Mouse (Mus musculus) forebrain, postnatal 0 days (tissue): ENCODE measurements at regions not wholly inside any gene's neighbourhood (a gene's known extent, or its start where the extent isn't known, plus 50 kb on each side); places are given as distances from the start of the nearest gene placed in this dataset.

Source experiments
- ATAC-seq: fragments of 200-750 bp; cut with Nextera tagmentation; 2 replicates; pipeline ENCODE4 v1.8.0; 2017; ENCODE audit warnings: mild to moderate bottlenecking, moderate library complexity
- DNase-seq: peaks from one replicate; pipeline ENCODE4 v3.0.0-alpha.2; 2015
- H3K27ac ChIP-seq: fragments of 300-500 bp; sonication (generic); 2 replicates; pipeline ENCODE4 v1.5.1; 2014; ENCODE audit warnings: low read depth, mild to moderate bottlenecking, antibody characterized with exemption, low read length, moderate library complexity, mixed read lengths
- H3K27me3 ChIP-seq: fragments of 300-500 bp; sonication (generic); 2 replicates; pipeline ENCODE4 v1.6.1; 2014; ENCODE audit warnings: mild to moderate bottlenecking, low read length, mixed read lengths; ENCODE audit not compliant: insufficient read depth
- H3K36me3 ChIP-seq: fragments of 300-500 bp; sonication (generic); 2 replicates; pipeline ENCODE4 v1.6.1; 2014; ENCODE audit warnings: mild to moderate bottlenecking, moderate library complexity; ENCODE audit not compliant: insufficient read depth
- H3K4me1 ChIP-seq: fragments of 300-500 bp; sonication (generic); 2 replicates; pipeline ENCODE4 v1.6.1; 2014; ENCODE audit warnings: antibody characterized with exemption; ENCODE audit not compliant: insufficient read depth
- H3K4me2 ChIP-seq: fragments of 300-500 bp; sonication (generic); 2 replicates; pipeline ENCODE4 v1.6.1; 2014; ENCODE audit warnings: low read depth, mild to moderate bottlenecking, moderate library complexity
- H3K4me3 ChIP-seq: fragments of 300-500 bp; sonication (generic); 2 replicates; pipeline ENCODE4 v1.5.1; 2014; ENCODE audit warnings: low read depth, low read length, mixed read lengths
- H3K9ac ChIP-seq: fragments of 300-500 bp; sonication (generic); 2 replicates; pipeline ENCODE4 v1.6.1; 2014; ENCODE audit warnings: mild to moderate bottlenecking
- H3K9me3 ChIP-seq: fragments of 300-500 bp; sonication (generic); 2 replicates; pipeline ENCODE4 v1.6.1; 2016; ENCODE audit warnings: low read length
- CTCF ChIP-seq: sonication (generic); IDR thresholded peaks from 2 replicates; pipeline ENCODE4 v1.5.1; 2016; ENCODE audit warnings: antibody characterized with exemption, control low read depth, low read depth
- WGBS: fragments of 180-500 bp; shearing (Covaris S2); extraction: QIAGEN DNeasy Blood & Tissue Kit; methylation state at CpG from one replicate; pipeline ENCODE4 v1.1.7; 2014; 5-methylcytosine and 5-hydroxymethylcytosine counted together

- no peak for DNase-seq
- Histone ChIP-seq H3K9me3 (no peaks in the 10 kb centered on the region), H3K4me1 (no peaks in the 10 kb centered on the region), H3K36me3 (no peaks in the 10 kb centered on the region), H3K9ac (no peak overlapping the region), H3K4me3 (no peak overlapping the region), H3K4me2 (peak overlapping the region; percentile 20), H3K27ac (no peak overlapping the region), H3K27me3 (no peaks in the 10 kb centered on the region)
- TF ChIP-seq CTCF = no peak
- no peak for ATAC-seq
- WGBS = 17% methylated on average over 13 of the region's 13 CpGs
These were observed 254.2 kb downstream of the 3110018I06Rik start for GRCm38 (mm10) chr12:107742641-107743040.

- H3K27ac ChIP-seq = no peak overlapping the region
- no peak for DNase-seq
- H3K9me3 ChIP-seq = no peaks in the 10 kb centered on the region
- TF ChIP-seq CTCF = no peak
- H3K4me2 ChIP-seq = no peak overlapping the region
- no peaks in the 10 kb centered on the region for H3K27me3 ChIP-seq
- no peak for ATAC-seq
- H3K4me1 ChIP-seq = no peaks in the 10 kb centered on the region
- 89% methylated on average over 8 of the region's 8 CpGs for WGBS
- H3K9ac ChIP-seq = no peak overlapping the region
- H3K4me3 ChIP-seq = no peak overlapping the region
- no peaks in the 10 kb centered on the region for H3K36me3 ChIP-seq
These were observed 256.4 kb downstream of the 3110018I06Rik start for GRCm38 (mm10) chr12:107744822-107745221.

GRCm38 (mm10) chr12:107748481-107749380, 254.7 kb downstream of the Bcl11b start:
- no peak overlapping the region for H3K4me3 ChIP-seq
- no peak overlapping the region for H3K27ac ChIP-seq
- H3K9ac ChIP-seq = no peak overlapping the region
- H3K36me3 ChIP-seq = no peaks in the 10 kb centered on the region
- no peak overlapping the region for H3K4me2 ChIP-seq
- no peaks in the 10 kb centered on the region for H3K9me3 ChIP-seq
- H3K27me3 ChIP-seq = no peaks in the 10 kb centered on the region
- whole genome bisulfite sequencing = 84% methylated on average over 18 of the region's 18 CpGs
- ATAC-seq (no peak), DNase-seq (no peak)
- TF ChIP-seq CTCF = no peak
- H3K4me1 ChIP-seq = no peaks in the 10 kb centered on the region

DNA sequence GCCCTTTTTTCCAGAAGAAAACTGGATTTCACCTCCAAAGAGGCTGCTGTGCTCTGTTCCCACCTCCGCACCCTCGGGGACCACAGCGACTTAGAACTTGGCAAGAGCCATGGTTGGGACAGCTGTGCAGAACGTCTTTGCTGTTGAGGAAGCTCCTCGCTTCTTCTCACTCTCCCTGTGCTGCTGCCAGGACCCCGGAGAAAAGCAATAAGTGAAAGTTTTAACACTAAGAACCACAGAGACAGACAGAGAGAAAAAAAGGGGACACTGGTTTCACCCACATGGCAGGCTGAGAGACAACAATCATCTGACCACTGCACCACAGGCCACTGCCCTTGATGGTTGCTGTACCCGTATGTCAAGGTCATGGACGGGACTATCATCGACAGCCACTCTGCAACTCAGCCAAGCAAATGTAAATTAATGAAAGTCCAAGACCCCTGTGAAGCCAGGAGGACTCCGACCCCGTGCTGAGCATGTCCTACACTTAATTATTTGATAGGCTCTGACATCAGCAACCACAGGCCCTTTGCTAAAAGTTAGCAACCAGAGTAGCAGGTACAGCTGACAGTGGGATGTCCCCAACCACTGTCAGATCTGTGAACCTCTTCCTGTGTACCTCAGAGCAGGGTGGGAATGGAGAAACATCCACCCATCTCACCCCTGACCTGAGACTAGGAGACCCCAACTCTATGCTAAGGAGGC, 253.9 kb downstream of the Bcl11b start:
- Histone ChIP-seq H3K9me3 (no peaks in the 10 kb centered on the region), H3K27ac (no peak overlapping the region), H3K27me3 (no peaks in the 10 kb centered on the region), H3K4me3 (no peak overlapping the region), H3K9ac (no peak overlapping the region), H3K4me1 (no peaks in the 10 kb centered on the region), H3K36me3 (no peaks in the 10 kb centered on the region), H3K4me2 (no peak overlapping the region)
- ATAC-seq (no peak), DNase-seq (no peak)
- WGBS = 84% methylated on average over 11 of the region's 11 CpGs
- TF ChIP-seq CTCF = no peak

DNA sequence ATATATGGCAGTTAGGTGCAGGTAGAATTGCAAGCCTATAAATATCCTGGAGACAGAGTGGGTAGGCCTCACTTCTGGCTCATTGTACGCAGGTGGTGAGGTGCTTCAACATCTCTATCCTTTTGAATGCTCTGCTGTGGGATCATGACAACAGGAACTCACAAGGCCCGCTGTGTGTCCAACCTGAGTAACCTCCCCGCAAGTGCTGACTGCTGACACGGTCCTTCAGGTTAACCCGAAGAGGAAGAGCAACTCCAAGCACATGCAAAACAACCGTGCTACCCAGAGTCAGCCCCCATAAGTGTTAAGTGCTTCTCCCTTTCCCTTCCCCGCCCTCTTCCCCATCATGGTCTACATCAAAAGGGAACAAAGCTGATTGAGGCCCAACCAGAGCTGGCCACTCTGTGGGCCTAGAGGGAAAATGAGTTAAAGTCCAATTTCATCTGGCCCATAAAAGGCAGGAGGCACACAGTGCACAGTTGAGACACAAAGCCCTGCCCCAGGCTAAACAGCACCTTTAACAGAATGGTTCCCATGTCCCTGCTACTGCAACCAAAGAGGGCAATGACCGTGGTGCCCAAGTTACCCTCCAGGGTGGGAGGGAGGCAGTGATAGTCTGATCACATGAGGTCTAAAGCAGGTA, 253.0 kb downstream of the Bcl11b start:
- Histone ChIP-seq H3K9me3 (no peaks in the 10 kb centered on the region), H3K4me3 (no peak overlapping the region), H3K9ac (no peak overlapping the region), H3K4me1 (no peaks in the 10 kb centered on the region), H3K27ac (no peak overlapping the region), H3K27me3 (no peaks in the 10 kb centered on the region), H3K4me2 (no peak overlapping the region), H3K36me3 (no peaks in the 10 kb centered on the region)
- TF ChIP-seq CTCF = no peak
- DNase-seq (no peak), ATAC-seq (no peak)
- WGBS = 89% methylated on average over 8 of the region's 8 CpGs

- no peaks in the 10 kb centered on the region for H3K9me3 ChIP-seq
- ATAC-seq = no peak
- WGBS = 39% methylated on average over 7 of the region's 7 CpGs
These were observed 251.3 kb downstream of the Bcl11b start for GRCm38 (mm10) chr12:107752126-107752525.

GRCm38 (mm10) chr12:107752587-107752986, 250.8 kb downstream of the Bcl11b start:
- Histone ChIP-seq H3K27ac (no peak overlapping the region), H3K9me3 (no peaks in the 10 kb centered on the region), H3K36me3 (no peaks in the 10 kb centered on the region), H3K4me3 (no peak overlapping the region), H3K4me1 (no peaks in the 10 kb centered on the region), H3K4me2 (no peak overlapping the region), H3K9ac (no peak overlapping the region), H3K27me3 (no peaks in the 10 kb centered on the region)
- no peak for ATAC-seq
- no peak for DNase-seq
- no peak for TF ChIP-seq CTCF
- 24% methylated on average over 8 of the region's 8 CpGs for WGBS

More at GRCm38 (mm10) chr12:107752126-107752525, 251.3 kb downstream of the Bcl11b start:
- H3K4me3 ChIP-seq = no peak overlapping the region
- H3K27me3 ChIP-seq = no peaks in the 10 kb centered on the region
- no peaks in the 10 kb centered on the region for H3K4me1 ChIP-seq
- TF ChIP-seq CTCF = no peak
- H3K9ac ChIP-seq = no peak overlapping the region
- no peak for DNase-seq
- H3K4me2 ChIP-seq = no peak overlapping the region
- H3K36me3 ChIP-seq = no peaks in the 10 kb centered on the region
- no peak overlapping the region for H3K27ac ChIP-seq
